Mouse (Mus musculus) layer of hippocampus, postnatal 25 days (tissue): ENCODE results near the gene Mmp2. TPM values are rescaled to one million over a fixed set of nuclear protein-coding genes. Genes with fewer than 3 reads are reported as not detected.
A peak's percentile ranks its signal among the peaks of the same experiment; 100 is the strongest.

Experiments used
- DNase-seq, 2 experiments: peaks; one replicate each; pipeline ENCODE4 v3.0.0; 2022; ENCODE audit warnings: mixed read lengths in 2 of 2, low spot score in 1 of 2; ENCODE audit errors: extremely low spot score in 1 of 2
- total RNA-seq, 2 experiments: library from RNA; stranded (reverse); gene quantifications; 2 replicates each; pipeline ENCODE4 v1.2.3; 2021

The Mmp2 gene
- total RNA-seq, 2 experiments from 2014 or later = 3.9 to 4.4 TPM

DNA sequence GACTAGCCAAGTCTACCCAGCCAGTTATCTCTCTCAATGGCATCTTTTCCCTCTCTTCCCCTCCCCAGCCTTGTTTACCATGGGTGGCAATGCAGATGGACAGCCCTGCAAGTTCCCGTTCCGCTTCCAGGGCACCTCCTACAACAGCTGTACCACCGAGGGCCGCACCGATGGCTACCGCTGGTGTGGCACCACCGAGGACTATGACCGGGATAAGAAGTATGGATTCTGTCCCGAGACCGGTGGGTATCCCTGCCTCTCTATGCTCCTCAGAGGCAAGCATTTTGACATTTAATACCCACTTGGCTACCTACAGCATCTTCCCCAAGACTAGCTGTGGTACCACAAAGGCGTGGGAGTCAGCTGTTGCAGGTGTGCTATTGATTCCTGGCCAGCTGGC is 8.8 kb downstream of the Mmp2 start:
- no peak for DNase-seq

DNA sequence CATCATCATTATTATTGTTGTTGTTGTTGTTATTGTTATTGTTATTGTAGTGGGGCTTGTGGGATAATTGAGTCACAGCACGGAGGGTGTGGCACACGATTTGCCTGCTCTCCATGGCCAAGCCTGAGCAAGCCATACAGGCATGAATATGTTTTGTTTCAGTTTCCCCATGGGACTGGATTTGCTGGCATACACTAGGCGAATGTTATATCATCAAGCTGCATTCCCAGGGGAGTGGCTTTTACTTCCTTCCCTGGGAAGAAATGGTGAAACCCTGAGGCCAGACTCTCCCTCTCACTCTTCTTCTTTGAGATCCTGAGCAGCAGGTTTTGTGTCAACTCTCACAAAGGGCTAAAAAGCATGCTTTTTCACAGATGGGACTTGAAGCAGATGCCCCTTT is 11.5 kb downstream of the Mmp2 start:
- no peak for DNase-seq

DNA sequence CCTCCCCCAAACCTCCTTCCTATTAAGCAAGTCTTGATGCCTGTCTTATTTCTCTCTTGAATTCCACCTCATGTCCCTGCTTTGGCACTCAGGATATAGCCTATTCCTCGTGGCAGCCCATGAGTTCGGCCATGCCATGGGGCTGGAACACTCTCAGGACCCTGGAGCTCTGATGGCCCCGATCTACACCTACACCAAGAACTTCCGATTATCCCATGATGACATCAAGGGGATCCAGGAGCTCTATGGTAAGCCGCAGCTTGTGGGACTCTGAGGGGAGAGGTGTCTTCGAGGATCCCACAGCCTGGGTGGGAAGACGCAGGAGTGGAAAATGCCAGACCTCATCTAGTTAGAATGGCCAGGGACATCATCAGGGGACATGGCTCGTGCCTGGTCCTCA is 12.1 kb downstream of the Mmp2 start:
- DNase-seq = no peak

DNA sequence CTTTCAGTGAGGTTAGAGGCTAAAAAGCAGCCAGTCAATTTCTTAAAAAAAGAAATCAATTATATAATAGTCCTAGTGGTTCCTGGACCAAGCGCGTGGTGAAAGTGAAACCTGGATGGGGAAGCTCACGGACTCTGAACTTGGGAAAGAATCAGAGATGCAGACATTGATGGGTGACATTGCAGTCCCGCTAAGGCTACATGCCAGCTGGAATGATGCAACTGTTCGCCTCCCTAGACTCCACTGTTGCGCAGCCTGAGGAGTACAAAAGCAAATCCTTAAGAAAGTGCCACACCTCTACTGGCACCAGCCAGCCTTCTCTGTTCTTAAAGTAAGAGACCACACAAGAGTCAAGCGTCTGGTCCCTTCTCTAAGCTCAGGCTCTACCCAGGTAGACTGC is 12.8 kb downstream of the Mmp2 start:
- no peak for DNase-seq

- no peak for DNase-seq
Observed at GRCm38 (mm10) chr8:92846684-92847083, 19.6 kb downstream of the Mmp2 start.

DNA sequence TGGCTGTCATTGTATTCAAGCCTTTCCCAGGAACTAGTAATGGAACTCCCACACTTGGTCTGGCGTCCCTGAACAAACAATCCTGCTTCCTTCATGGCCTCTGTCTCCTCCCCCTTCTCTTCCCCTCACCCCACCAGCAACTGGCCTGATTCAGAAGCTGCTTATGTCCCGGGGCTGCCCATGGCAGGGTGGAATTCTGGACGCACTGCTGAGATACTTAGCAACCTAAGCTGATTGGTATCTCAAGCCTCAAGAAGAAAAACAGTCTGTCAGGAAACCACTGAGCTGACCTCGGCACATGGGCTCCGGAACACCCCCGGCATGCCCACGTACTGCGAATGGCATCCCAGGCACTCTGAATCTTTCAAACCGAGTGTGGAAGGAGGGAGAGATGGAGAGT is 20.2 kb downstream of the Mmp2 start:
- DNase-seq = no peak

DNA sequence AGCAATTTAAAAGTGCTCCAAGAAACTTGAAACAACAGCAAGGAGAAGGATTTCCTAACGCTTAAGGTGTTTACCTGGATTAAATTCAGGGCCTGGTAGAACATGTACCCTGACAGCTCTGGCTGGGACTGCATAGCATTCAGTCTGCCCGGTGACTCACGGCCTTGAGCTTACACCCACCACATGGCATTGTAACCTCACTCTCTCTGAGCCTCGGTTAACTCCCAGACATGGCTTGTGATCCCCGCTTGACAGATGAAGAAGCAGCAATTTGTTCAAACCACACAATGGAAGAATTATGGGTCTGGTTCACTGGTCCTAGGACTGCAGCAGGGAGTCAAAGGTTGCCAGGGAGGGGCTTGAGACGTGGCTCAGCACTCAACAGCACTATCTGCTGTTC is 22.2 kb downstream of the Mmp2 start:
- no peak for DNase-seq

DNA sequence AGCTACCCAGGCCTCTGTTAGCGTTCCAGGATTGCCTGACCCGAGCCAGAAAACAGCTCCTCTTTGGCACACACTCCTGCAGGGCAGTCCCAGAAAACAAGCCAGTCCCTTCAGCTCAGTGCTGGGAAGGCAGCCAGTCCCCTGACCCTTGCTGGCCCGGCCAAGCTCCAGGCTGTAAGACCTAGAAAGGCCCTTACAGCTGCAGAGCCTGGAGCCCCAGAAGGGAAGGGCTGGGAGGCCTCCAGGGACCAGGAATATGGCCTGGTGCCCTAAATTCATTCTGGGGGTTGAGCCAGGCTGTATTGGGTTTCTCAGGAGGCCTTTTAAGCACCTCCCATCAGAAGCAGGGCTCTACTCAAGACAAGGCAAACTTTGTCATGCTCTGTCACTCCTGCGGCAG is 23.1 kb downstream of the Mmp2 start:
- DNase-seq = peak; percentile 39 to 61

- no peak for DNase-seq
Observed at GRCm38 (mm10) chr8:92851381-92851780, 24.3 kb downstream of the Mmp2 start.

DNA sequence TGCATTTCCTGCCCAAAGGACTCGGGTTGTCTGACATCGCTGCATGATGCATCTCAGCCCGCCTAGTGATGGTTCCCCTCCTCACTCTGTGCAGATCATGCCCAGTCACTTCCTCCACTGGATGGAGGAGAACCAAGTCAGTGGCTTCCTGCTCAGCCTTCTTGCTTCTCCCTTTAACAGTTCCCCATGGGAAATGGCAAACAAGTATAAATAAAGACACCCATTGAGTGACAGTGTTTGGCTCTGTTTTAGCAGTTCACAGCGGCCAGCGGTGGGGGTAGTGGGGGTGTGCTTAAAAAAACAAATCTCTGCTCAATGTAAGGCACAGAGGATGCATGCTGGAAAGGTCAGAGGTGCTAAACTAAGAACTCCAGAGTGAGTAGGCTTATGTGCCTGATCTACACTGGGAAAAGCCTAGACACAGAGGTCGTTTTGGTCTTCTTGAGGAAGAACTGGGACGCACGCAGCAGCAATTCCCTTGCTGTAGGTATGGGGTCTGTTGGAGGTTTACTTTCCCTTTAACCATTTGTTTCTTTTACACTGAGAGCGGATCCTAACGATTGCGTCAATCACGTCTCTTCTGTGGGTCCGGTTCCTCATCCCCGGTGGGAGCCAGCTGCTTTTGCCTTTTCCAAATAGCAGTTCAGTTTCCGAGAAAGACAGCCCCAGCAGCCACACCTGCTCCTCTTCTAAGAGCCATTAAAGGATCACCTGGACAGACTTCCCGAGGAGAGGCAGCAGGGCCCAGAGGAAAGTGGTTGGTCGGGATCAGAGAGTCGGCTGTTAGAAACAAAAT is 26.3 kb downstream of the Mmp2 start:
- no peak for DNase-seq

GRCm38 (mm10) chr8:92854673-92855072 is 27.6 kb downstream of the Mmp2 start:
- DNase-seq = no peak

DNA sequence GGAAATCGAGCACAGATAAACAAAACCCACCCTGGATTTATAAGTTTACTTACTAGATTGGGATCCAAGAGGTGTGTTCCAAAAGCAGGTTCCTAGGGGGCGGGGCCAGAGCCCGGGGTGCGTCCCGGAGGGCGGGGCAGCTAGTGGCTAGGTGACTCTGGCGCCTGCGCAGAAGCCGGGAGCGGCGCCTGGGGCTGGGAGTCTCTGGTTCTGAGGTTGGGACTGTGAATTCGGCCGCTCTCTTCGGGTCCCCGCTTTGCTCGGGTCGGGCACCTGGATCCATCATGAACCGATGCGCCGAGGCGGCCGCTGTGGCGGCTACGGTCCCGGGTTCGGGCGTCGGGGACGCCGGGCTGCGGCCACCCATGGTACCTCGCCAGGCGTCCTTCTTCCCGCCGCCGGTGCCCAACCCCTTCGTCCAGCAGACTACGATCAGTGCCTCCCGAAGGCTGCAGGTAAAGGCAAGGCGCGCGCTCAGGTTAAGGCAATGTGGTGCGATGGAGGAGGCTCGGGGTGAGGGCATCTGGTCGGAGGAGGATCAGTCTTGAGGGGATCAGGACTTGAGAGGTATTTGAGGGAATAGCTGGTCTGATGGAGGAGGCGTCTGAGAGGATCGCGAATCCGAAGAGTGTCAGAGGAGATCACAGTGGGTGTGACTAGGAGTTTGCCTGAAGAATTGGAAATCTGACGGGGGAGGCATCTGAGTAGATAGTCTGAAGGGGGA is 28.2 kb downstream of the Mmp2 start, which contains the start of gene Lpcat2:
TSS of gene Lpcat2 (plus strand) at position 169 of the 724 bp plus-strand sequence.
- peak; percentile 62 to 72 for DNase-seq

- DNase-seq = no peak
Observed at GRCm38 (mm10) chr8:92856273-92856986, 29.3 kb downstream of the Mmp2 start.

DNA sequence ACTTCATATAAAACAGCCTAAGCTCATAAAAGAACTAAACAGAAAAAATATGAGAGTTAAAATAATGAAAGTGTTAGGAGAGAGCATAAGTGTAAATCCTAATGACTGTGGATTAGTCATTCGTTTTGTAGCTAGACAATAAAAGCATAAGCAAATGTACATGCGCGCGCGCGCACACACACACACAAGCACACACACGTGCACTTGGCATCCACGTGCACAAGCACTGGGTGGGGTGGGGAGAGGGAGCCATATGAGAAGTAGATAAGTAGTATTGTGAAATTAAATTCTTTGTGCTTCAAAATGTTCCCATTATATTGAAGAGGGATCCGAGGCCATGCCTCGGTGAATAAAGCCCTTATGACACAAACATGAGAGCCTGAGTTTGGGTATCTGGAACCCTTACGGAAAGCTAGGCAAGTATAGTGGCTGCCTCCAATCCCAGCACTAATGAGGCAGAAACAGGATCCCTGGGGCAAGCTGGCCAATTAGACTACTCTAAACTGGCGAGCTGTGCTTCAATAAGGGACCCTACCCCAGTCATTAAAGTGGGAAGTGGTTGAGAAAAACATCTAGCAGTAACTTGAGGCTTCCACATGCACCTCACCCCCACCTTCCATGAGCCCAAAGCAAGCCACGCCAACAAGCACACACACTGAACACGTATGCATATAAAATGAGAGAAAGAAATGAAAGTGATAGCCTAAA is 31.5 kb downstream of the Mmp2 start:
- DNase-seq = no peak

DNA sequence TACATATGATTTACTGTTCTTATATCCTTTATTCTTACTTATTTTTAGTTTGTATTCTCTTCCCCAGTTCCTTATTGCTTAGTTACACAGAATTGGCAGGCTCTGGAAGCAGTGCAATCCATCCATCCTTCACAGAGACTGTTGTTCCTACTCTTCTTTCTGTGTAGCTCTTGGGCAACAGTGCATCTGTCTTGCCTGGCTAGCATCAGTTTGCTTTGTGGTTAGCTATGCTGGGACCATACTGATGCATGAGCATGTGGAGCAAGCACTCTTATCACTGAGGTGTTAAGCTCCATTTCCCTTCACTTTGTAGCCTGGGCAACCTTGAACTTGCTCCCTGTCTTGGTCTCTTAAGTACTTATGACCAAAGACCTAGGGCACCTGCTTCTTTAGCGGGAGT is 34.9 kb downstream of the Mmp2 start:
- DNase-seq = no peak

- no peak for DNase-seq
Observed at GRCm38 (mm10) chr8:92870281-92870680, 43.2 kb downstream of the Mmp2 start.

- DNase-seq = no peak
Observed at GRCm38 (mm10) chr8:92872063-92872759, 45.1 kb downstream of the Mmp2 start.

DNA sequence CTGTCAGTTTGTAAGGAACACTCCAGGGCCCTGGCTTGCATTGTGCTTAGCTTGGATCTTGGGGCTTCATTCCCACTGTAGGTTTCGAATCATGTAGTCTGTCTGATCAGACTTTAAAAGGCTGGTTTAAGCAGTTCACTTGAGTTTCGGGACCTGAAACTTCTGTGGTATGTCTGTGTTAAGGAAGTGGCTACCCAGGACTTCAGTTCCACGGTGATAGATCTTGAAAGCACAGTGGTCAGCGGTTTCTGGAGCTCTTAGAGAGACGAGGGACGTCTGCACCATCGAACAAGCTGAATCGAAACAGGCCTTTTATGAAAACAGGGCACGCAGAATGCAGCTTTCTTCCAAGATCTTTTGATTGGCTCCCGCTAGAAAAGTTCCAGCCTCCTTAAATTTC is 48.7 kb downstream of the Mmp2 start:
- no peak for DNase-seq

GRCm38 (mm10) chr8:92881247-92881646 is 54.2 kb downstream of the Mmp2 start:
- no peak for DNase-seq

DNA sequence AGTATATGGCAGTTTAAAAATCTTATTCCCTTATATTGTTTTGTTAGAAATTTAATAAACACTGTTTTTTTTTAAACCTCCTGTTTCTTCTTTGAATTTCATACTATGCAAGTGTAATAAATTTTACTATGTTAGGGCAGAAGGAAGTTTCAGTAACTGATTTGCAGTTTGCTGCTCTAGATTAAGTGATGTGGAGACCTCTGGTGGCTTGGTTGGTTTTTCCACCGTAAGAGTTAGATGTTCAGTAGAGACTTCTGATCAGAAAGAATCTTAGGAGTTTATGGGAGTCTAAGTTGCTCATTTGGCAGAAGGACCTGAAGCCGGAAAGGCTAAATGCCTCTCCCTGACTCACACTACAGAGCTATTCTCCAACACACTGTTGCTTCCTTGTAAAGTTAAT is 56.7 kb downstream of the Mmp2 start:
- DNase-seq = peak in 1 of 2 experiments; percentile 27
